Mouse (Mus musculus) neural tube, embryonic 13.5 days (tissue): ENCODE measurements around the gene Hcn4. TPM values are rescaled to one million over a fixed set of nuclear protein-coding genes. Genes with fewer than 3 reads are reported as not detected.

Source experiments
- ATAC-seq: fragments of 200-750 bp; cut with Nextera tagmentation; 2 replicates; pipeline ENCODE4 v1.8.0; 2017; ENCODE audit warnings: low read depth, mild to moderate bottlenecking, moderate TSS enrichment, moderate library complexity
- H3K27ac ChIP-seq: fragments of 300-500 bp; sonication (generic); replicated peaks from 2 replicates; pipeline ENCODE4 v1.5.1; 2015; ENCODE audit warnings: moderate library complexity, mild to moderate bottlenecking, inconsistent platforms
- H3K27me3 ChIP-seq: fragments of 300-500 bp; sonication (generic); 2 replicates; pipeline ENCODE4 v1.6.1; 2015; ENCODE audit warnings: mild to moderate bottlenecking, inconsistent platforms
- H3K36me3 ChIP-seq: fragments of 300-500 bp; sonication (generic); 2 replicates; pipeline ENCODE4 v1.6.1; 2015; ENCODE audit warnings: mild to moderate bottlenecking, inconsistent platforms
- H3K4me1 ChIP-seq: fragments of 300-500 bp; sonication (generic); replicated peaks from 2 replicates; pipeline ENCODE4 v1.6.1; 2015; ENCODE audit warnings: inconsistent platforms
- H3K4me2 ChIP-seq: fragments of 300-500 bp; sonication (generic); 2 replicates; pipeline ENCODE4 v1.6.1; 2015; ENCODE audit warnings: inconsistent platforms, mild to moderate bottlenecking, moderate library complexity
- H3K4me3 ChIP-seq: fragments of 300-500 bp; sonication (generic); 2 replicates; pipeline ENCODE4 v1.5.1; 2015; ENCODE audit warnings: mild to moderate bottlenecking, inconsistent platforms
- H3K9ac ChIP-seq: fragments of 300-500 bp; sonication (generic); 2 replicates; pipeline ENCODE4 v1.6.1; 2015; ENCODE audit warnings: moderate library complexity, mild to moderate bottlenecking, inconsistent platforms
- H3K9me3 ChIP-seq: fragments of 300-500 bp; sonication (generic); 2 replicates; pipeline ENCODE4 v1.6.1; 2016; ENCODE audit warnings: inconsistent platforms
- WGBS: fragments of 180-500 bp; shearing (Covaris S2); methylation state at CpG from one replicate; pipeline ENCODE4 v1.1.7; 2015; 5-methylcytosine and 5-hydroxymethylcytosine counted together
- polyA plus RNA-seq: library from polyadenylated mRNA; unstranded; fragments of >200 nt; fragmentation: Nextera tagmentation; extraction: Ambion mirVana; gene quantifications from 2 replicates; pipeline ENCODE4 v1.2.1, GENCODE M21; 2015

Hcn4 gene
- polyA plus RNA-seq, 1 experiment from 2014 or later, result 3.0 TPM

- ATAC-seq, result no peak
- 19% methylated on average over 3 of the region's 3 CpGs for WGBS
These were observed 31.7 kb downstream of the Hcn4 start for GRCm38 (mm10) chr9:58854931-58855330.

DNA sequence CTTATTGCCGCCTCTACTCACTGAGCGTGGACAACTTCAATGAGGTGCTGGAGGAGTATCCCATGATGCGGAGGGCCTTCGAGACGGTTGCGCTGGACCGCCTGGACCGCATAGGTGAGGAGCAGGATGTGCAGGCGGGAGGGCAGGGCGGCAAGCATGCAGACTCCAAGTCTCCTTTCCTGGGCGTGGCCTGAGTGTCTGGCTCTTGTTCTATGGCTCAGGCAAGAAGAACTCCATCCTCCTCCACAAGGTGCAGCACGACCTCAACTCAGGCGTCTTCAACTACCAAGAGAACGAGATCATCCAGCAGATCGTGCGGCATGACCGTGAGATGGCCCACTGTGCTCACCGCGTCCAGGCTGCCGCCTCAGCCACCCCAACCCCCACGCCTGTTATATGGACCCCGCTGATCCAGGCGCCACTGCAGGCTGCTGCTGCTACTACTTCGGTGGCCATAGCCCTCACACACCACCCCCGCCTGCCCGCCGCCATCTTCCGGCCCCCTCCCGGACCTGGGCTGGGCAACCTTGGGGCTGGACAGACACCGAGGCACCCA lies 35.9 kb downstream of the Hcn4 start:
- H3K9ac ChIP-seq, result no peak overlapping the region
- ATAC-seq, result no peak; the same call in 1 of the 2 replicates
- peaks cover 31% of the 10 kb centered on the region for H3K27me3 ChIP-seq
- H3K27ac ChIP-seq, result no peak overlapping the region
- H3K9me3 ChIP-seq, result no peaks in the 10 kb centered on the region
- peak overlapping the region; percentile 37 for H3K4me2 ChIP-seq
- peaks cover 39% of the 10 kb centered on the region for H3K36me3 ChIP-seq
- peaks cover 40% of the 10 kb centered on the region for H3K4me1 ChIP-seq
- 27% methylated on average over 30 of the region's 30 CpGs for WGBS
- no peak overlapping the region for H3K4me3 ChIP-seq

More at GRCm38 (mm10) chr9:58854931-58855330, 31.7 kb downstream of the Hcn4 start:
- Histone ChIP-seq H3K36me3 (peaks cover 34% of the 10 kb centered on the region), H3K27me3 (peaks cover 31% of the 10 kb centered on the region), H3K4me1 (peaks cover 54% of the 10 kb centered on the region), H3K4me2 (no peak overlapping the region), H3K27ac (no peak overlapping the region), H3K9me3 (no peaks in the 10 kb centered on the region), H3K4me3 (no peak overlapping the region), H3K9ac (no peak overlapping the region)

DNA sequence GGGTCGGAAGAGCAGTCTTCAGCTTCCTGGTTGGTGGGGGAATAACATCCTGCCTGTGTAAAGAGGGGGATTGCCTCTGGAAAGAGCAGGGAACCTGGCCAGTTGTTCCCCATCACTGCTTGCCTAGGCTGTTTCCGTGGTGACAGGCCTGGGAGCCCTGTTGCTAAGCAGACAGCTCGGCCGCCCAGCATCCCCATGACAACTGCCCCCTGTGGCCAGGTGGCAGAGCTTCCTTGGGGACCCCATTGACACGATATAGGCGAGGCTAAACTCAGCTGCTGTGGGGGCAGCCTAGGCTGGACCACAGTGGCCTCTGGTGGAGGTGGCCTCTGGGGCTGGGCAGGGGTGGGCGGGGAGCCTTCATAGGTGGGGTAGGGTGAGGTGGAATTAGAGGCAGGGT lies 40.6 kb downstream of the Hcn4 start:
- H3K9ac ChIP-seq, result 0 out of 2 replicates have a peak overlapping the region, but pooled peaks have one; percentile 2
- peaks cover 30% of the 10 kb centered on the region for H3K4me1 ChIP-seq
- peak; percentile 45; the same call in 1 of the 2 replicates for ATAC-seq
- H3K27me3 ChIP-seq, result peaks cover 14% of the 10 kb centered on the region
- peaks cover 13% of the 10 kb centered on the region for H3K36me3 ChIP-seq
- H3K4me2 ChIP-seq, result no peak overlapping the region
- H3K9me3 ChIP-seq, result no peaks in the 10 kb centered on the region
- 28% methylated on average over 7 of the region's 7 CpGs for WGBS
- no peak overlapping the region for H3K4me3 ChIP-seq
- H3K27ac ChIP-seq, result 0 out of 2 replicates have a peak overlapping the region, but pooled peaks have one; percentile 10

GRCm38 (mm10) chr9:58871141-58871540 lies 47.9 kb downstream of the Hcn4 start:
- 88% methylated on average over 10 of the region's 10 CpGs for WGBS
- Histone ChIP-seq H3K4me3 (no peak overlapping the region), H3K36me3 (peaks cover 13% of the 10 kb centered on the region), H3K9me3 (no peaks in the 10 kb centered on the region), H3K27ac (no peak overlapping the region), H3K9ac (no peak overlapping the region), H3K4me1 (no peaks in the 10 kb centered on the region), H3K4me2 (no peak overlapping the region), H3K27me3 (no peaks in the 10 kb centered on the region)
- no peak for ATAC-seq

DNA sequence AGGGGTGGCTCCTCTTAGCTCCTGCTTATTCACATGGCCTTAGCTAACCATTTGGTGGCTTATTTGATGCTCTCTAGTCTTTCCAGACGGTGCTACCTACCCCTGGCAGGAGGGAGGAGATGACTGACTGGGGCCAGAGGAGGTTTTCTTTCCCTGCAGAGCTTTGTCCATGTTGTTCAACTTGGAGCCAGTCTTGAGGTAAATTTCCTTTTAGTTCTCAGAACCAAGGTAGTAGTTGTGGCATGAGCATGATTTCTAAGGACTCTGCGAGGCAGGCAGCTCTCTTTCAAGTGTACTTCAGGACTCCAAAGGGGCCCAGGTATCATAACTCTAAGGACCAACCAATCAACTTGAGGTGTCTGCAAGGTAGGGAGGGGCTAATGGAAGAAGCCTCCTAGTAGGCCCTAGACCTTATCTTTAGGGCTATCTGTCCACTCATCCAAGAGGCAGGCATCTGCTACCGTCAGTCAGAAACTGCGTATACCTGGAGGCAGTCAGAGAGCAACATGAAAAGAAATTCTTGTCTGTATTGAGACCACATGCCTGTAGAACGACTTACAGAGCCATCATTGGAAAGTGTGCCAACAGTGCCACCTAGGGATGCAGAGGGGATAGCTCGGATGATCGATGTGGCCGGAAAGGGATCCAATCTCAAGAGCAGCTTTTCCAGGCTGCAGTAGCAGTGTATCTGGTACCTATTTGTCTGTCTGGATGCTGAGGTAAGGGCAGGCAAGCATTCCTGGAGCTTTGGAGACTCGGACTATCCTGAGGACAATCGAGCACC lies 50.5 kb downstream of the Hcn4 start:
- 53% methylated on average over 10 of the region's 10 CpGs for WGBS
- Histone ChIP-seq H3K4me3 (no peak overlapping the region), H3K4me2 (no peak overlapping the region), H3K36me3 (peaks cover 35% of the 10 kb centered on the region), H3K9ac (no peak overlapping the region), H3K27me3 (no peaks in the 10 kb centered on the region), H3K27ac (no peak overlapping the region), H3K9me3 (no peaks in the 10 kb centered on the region), H3K4me1 (no peaks in the 10 kb centered on the region)
- peak; percentile 43; the same call in 1 of the 2 replicates for ATAC-seq

GRCm38 (mm10) chr9:58874354-58874753 lies 51.1 kb downstream of the Hcn4 start:
- ATAC-seq, result peak; percentile 27; the same call in 1 of the 2 replicates
- Histone ChIP-seq H3K9ac (no peak overlapping the region), H3K27me3 (no peaks in the 10 kb centered on the region), H3K4me3 (no peak overlapping the region), H3K4me2 (no peak overlapping the region), H3K9me3 (no peaks in the 10 kb centered on the region), H3K4me1 (no peaks in the 10 kb centered on the region), H3K27ac (no peak overlapping the region), H3K36me3 (peaks cover 35% of the 10 kb centered on the region)
- WGBS, result 80% methylated on average over 4 of the region's 4 CpGs

DNA sequence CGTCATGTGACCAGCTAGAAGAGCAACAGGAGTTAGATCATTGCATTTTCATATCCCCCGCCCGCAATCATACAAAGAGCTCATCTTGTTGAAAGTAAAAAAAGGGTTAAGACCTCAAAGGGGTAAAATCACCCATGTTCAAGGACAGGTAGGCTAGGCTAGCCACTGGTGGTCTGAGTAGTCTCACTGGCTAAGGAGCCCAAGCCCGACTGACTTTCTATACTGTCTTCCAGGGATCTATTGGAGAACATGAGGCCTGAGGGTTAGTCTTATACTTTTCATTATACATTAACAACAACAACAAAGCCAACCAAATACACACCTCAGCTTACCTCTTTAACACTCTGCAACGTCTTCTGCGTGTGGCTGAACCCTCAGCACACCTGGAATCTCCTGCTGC lies 52.2 kb downstream of the Hcn4 start:
- H3K36me3 ChIP-seq, result peaks cover 43% of the 10 kb centered on the region
- H3K27me3 ChIP-seq, result no peaks in the 10 kb centered on the region
- no peak for ATAC-seq
- no peak overlapping the region for H3K4me2 ChIP-seq
- H3K9ac ChIP-seq, result no peak overlapping the region
- H3K4me3 ChIP-seq, result no peak overlapping the region
- no peaks in the 10 kb centered on the region for H3K9me3 ChIP-seq
- WGBS, result 93% methylated on average over 6 of the region's 6 CpGs
- no peaks in the 10 kb centered on the region for H3K4me1 ChIP-seq
- H3K27ac ChIP-seq, result no peak overlapping the region

DNA sequence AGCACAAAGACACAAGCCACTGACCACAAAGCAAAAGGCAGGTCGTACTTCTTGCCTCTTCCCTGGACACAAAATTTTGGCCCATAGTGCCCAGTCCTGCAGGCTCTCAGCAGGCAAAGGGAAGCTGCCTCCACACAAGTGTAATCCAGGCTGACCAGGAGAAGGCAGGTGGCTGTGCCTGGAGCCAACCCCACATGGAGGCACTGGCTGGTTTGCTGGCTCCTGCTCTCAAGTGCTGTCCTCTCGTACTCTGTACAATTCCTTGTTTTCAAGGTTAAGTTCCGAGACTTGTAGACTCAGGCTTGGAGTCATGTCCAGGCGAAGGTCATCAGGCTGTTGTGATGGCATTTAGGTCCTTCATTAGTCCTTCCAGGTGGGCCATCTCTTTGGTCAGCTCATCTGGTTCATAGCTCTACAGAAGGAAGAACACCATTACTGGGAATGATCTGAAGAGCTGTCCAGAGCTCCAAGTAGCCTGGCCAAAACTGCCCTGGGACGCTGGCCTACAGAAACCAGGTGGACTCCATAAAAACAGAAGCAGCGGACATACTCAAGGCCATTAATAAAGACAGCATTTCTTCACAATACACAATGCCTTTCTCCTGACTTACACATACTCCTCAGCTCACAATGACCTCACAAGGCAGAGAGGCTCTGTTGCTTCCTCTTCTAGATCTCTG lies 53.9 kb downstream of the Hcn4 start:
- H3K4me1 ChIP-seq, result no peaks in the 10 kb centered on the region
- H3K27ac ChIP-seq, result no peak overlapping the region
- H3K9me3 ChIP-seq, result no peaks in the 10 kb centered on the region
- no peaks in the 10 kb centered on the region for H3K27me3 ChIP-seq
- 93% methylated on average over 6 of the region's 6 CpGs for WGBS
- H3K9ac ChIP-seq, result no peak overlapping the region
- H3K4me2 ChIP-seq, result no peak overlapping the region
- H3K36me3 ChIP-seq, result peaks cover 55% of the 10 kb centered on the region
- no peak overlapping the region for H3K4me3 ChIP-seq
- ATAC-seq, result no peak

GRCm38 (mm10) chr9:58879836-58880235 lies 56.6 kb downstream of the Hcn4 start:
- no peak for ATAC-seq
- Histone ChIP-seq H3K27ac (no peak overlapping the region), H3K4me1 (no peaks in the 10 kb centered on the region), H3K27me3 (no peaks in the 10 kb centered on the region), H3K36me3 (peaks cover 70% of the 10 kb centered on the region), H3K9ac (no peak overlapping the region), H3K4me2 (no peak overlapping the region), H3K4me3 (no peak overlapping the region), H3K9me3 (no peaks in the 10 kb centered on the region)
- 91% methylated on average over 1 of the region's 1 CpGs for WGBS

- Histone ChIP-seq H3K4me3 (no peak overlapping the region), H3K36me3 (peaks cover 61% of the 10 kb centered on the region), H3K9me3 (no peaks in the 10 kb centered on the region), H3K9ac (no peak overlapping the region), H3K4me2 (no peak overlapping the region), H3K27ac (no peak overlapping the region), H3K27me3 (no peaks in the 10 kb centered on the region), H3K4me1 (0 out of 2 replicates have a peak, but pooled peaks cover 3% of the 10 kb centered on the region)
- WGBS, result 45% methylated on average over 1 of the region's 1 CpGs
- ATAC-seq, result no peak
These were observed 59.5 kb downstream of the Hcn4 start for GRCm38 (mm10) chr9:58882686-58883085.

DNA sequence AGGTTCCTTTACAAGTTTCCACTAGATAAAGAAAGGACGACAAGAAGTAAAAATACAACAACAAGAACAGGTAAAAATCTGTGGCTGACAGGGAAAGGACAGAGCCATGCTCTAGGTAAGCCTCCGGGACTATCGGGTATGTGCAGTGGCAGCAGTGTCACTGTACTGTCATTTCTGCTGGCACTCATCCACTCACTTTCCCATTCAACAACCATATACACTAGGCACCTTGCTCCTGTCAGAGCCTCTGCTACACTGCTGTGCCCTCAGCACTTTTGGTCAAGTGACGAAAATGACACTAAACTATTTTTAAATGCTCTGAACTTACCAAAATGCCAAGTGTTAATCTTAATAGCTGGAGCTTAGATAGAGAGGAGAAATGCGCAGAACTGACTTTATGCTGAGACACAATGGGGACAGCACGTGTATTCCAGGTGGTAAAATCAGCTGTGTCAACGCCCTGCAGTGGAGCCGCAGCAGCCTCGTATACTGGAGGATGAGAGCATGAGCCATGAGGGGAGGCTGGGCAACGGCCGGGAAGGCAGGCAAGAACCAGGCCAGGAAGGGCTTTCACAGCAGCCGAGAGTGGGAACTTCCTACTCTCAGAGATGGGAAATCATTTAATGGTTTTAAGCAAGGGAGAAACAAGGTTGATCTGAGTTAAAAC lies 66.7 kb downstream of the Hcn4 start:
- ATAC-seq, result no peak
- WGBS, result 87% methylated on average over 12 of the region's 12 CpGs
- no peak overlapping the region for H3K9ac ChIP-seq
- H3K4me1 ChIP-seq, result 0 out of 2 replicates have a peak, but pooled peaks cover 3% of the 10 kb centered on the region
- H3K4me3 ChIP-seq, result no peak overlapping the region
- no peak overlapping the region for H3K27ac ChIP-seq
- no peak overlapping the region for H3K4me2 ChIP-seq
- peaks cover 69% of the 10 kb centered on the region for H3K36me3 ChIP-seq
- H3K27me3 ChIP-seq, result no peaks in the 10 kb centered on the region
- no peaks in the 10 kb centered on the region for H3K9me3 ChIP-seq

- no peak overlapping the region for H3K4me3 ChIP-seq
- no peak overlapping the region for H3K4me2 ChIP-seq
- H3K9ac ChIP-seq, result no peak overlapping the region
- H3K36me3 ChIP-seq, result peaks cover 64% of the 10 kb centered on the region
- no peaks in the 10 kb centered on the region for H3K4me1 ChIP-seq
- no peaks in the 10 kb centered on the region for H3K27me3 ChIP-seq
- ATAC-seq, result no peak
- WGBS, result 96% methylated on average over 8 of the region's 8 CpGs
- H3K9me3 ChIP-seq, result no peaks in the 10 kb centered on the region
- H3K27ac ChIP-seq, result no peak overlapping the region
These were observed 67.7 kb downstream of the Hcn4 start for GRCm38 (mm10) chr9:58890893-58891292.
